Mouse (Mus musculus) hindbrain, postnatal 0 days (tissue): Measurements from ENCODE around the gene Ube2j2. TPM values are rescaled to one million over a fixed set of nuclear protein-coding genes. Genes with fewer than 3 reads are reported as not detected.
A peak's percentile ranks its signal among the peaks of the same experiment; 100 is the strongest.

Source experiments
- ATAC-seq: fragments of 200-750 bp; cut with Nextera tagmentation; 2 replicates; pipeline ENCODE4 v1.8.0; 2017; ENCODE audit warnings: mild to moderate bottlenecking, moderate TSS enrichment, moderate library complexity
- DNase-seq: peaks from one replicate; pipeline ENCODE4 v3.0.0-alpha.2; 2015; ENCODE audit warnings: low spot score
- H3K27ac ChIP-seq: fragments of 300-500 bp; sonication (generic); 2 replicates; pipeline ENCODE4 v1.5.1; 2014; ENCODE audit warnings: mild to moderate bottlenecking
- H3K27me3 ChIP-seq: fragments of 300-500 bp; sonication (generic); 2 replicates; pipeline ENCODE4 v1.6.1; 2014; ENCODE audit warnings: low read length, mixed read lengths; ENCODE audit not compliant: insufficient read depth
- H3K36me3 ChIP-seq: fragments of 300-500 bp; sonication (generic); 2 replicates; pipeline ENCODE4 v1.6.1; 2014; ENCODE audit warnings: low read length, mixed read lengths; ENCODE audit not compliant: insufficient read depth
- H3K4me1 ChIP-seq: fragments of 300-500 bp; sonication (generic); 2 replicates; pipeline ENCODE4 v1.6.1; 2014; ENCODE audit warnings: antibody characterized with exemption, low read length, mixed read lengths; ENCODE audit not compliant: insufficient read depth
- H3K4me2 ChIP-seq: fragments of 300-500 bp; sonication (generic); 2 replicates; pipeline ENCODE4 v1.6.1; 2014; ENCODE audit warnings: low read depth, mild to moderate bottlenecking, low read length, moderate library complexity, mixed read lengths
- H3K4me3 ChIP-seq: fragments of 300-500 bp; sonication (generic); 2 replicates; pipeline ENCODE4 v1.5.1; 2014; ENCODE audit warnings: low read length
- H3K9ac ChIP-seq: fragments of 300-500 bp; sonication (generic); replicated peaks from 2 replicates; pipeline ENCODE4 v1.6.1; 2014; ENCODE audit warnings: mild to moderate bottlenecking, low read length, moderate library complexity, mixed read lengths
- H3K9me3 ChIP-seq: fragments of 300-500 bp; sonication (generic); 2 replicates; pipeline ENCODE4 v1.6.1; 2016; ENCODE audit warnings: low read length, mixed read lengths
- CTCF ChIP-seq: IDR thresholded peaks from 2 replicates; pipeline ENCODE4 v1.5.1; 2016; ENCODE audit warnings: antibody characterized with exemption, control low read depth, low read depth
- WGBS: fragments of 180-500 bp; shearing (Covaris S2); extraction: QIAGEN DNeasy Blood & Tissue Kit; methylation state at CpG from one replicate; pipeline ENCODE4 v1.1.7; 2014; 5-methylcytosine and 5-hydroxymethylcytosine counted together
- polyA plus RNA-seq: library from polyadenylated mRNA; unstranded; fragments of >200 nt; fragmentation: Nextera tagmentation; extraction: Ambion mirVana; gene quantifications from 2 replicates; pipeline ENCODE4 v1.2.1, GENCODE M21; 2015
- total RNA-seq: library from RNA; depleted of rRNA; stranded (reverse); fragments of >200 nt; gene quantifications from 2 replicates; pipeline ENCODE4 v1.2.3, GENCODE M21; 2014; rRNA removed

The Ube2j2 gene
- total RNA-seq: 47.5 and 50.8 TPM in 2 replicates
- polyA plus RNA-seq: 119 and 126 TPM in 2 replicates

GRCm38 (mm10) chr4:155943534-155944249, at the start of gene Ube2j2:
Gene Ube2j2 (plus strand): TSS chr4:155943831.
- no peak for TF ChIP-seq CTCF

GRCm38 (mm10) chr4:155894311-155894881, 49.2 kb upstream of the Ube2j2 start:
- H3K4me2 ChIP-seq: peak overlapping the region; percentile 73
- DNase-seq (peak; percentile 55), ATAC-seq (peak; percentile 1; the same call in 1 of the 2 replicates)
- no peaks in the 10 kb centered on the region for H3K9me3 ChIP-seq
- 15% methylated on average over 8 of the region's 8 CpGs for WGBS
- peaks cover 32% of the 10 kb centered on the region for H3K4me1 ChIP-seq
- peaks cover 21% of the 10 kb centered on the region; the same call in 1 of the 2 replicates for H3K36me3 ChIP-seq
- H3K27me3 ChIP-seq: no peaks in the 10 kb centered on the region
- peak overlapping the region; percentile 84 for H3K27ac ChIP-seq
- peak overlapping the region; percentile 89 for H3K9ac ChIP-seq
- TF ChIP-seq CTCF: peak; percentile 39
- peak overlapping the region; percentile 79 for H3K4me3 ChIP-seq

More at GRCm38 (mm10) chr4:155943534-155944249, at the start of gene Ube2j2:
- Histone ChIP-seq H3K9me3 (no peaks in the 10 kb centered on the region), H3K4me1 (peaks cover 7% of the 10 kb centered on the region; the same call in 1 of the 2 replicates), H3K9ac (peak within 1 kb of the TSS; percentile 88), H3K4me3 (peak within 1 kb of the TSS; percentile 96), H3K36me3 (peaks cover 5% of the 10 kb centered on the region; the same call in 1 of the 2 replicates), H3K27ac (peak within 1 kb of the TSS; percentile 92), H3K27me3 (no peaks in the 10 kb centered on the region), H3K4me2 (peak within 1 kb of the TSS; percentile 95)
- DNase-seq (peak; percentile 97), ATAC-seq (peak; percentile 98)
- under 1% methylated on average over 85 of the region's 85 CpGs for WGBS

GRCm38 (mm10) chr4:155895216-155895615, 48.4 kb upstream of the Ube2j2 start:
- Histone ChIP-seq H3K27me3 (no peaks in the 10 kb centered on the region), H3K9ac (peak overlapping the region; percentile 89), H3K4me1 (peaks cover 32% of the 10 kb centered on the region), H3K4me3 (peak overlapping the region; percentile 79), H3K4me2 (peak overlapping the region; percentile 73), H3K9me3 (no peaks in the 10 kb centered on the region), H3K36me3 (peaks cover 28% of the 10 kb centered on the region), H3K27ac (peak overlapping the region; percentile 84)
- 19% methylated on average over 6 of the region's 6 CpGs for WGBS
- no peak for TF ChIP-seq CTCF
- ATAC-seq (0 out of 2 replicates have a peak, but pooled peaks have one; percentile 5), DNase-seq (peak; percentile 85)

- no peaks in the 10 kb centered on the region for H3K9me3 ChIP-seq
- no peak for TF ChIP-seq CTCF
- no peak overlapping the region for H3K4me3 ChIP-seq
- H3K27me3 ChIP-seq: no peaks in the 10 kb centered on the region
- H3K9ac ChIP-seq: 0 out of 2 replicates have a peak overlapping the region, but pooled peaks have one; percentile 89
- ATAC-seq (no peak), DNase-seq (no peak)
- peaks cover 32% of the 10 kb centered on the region for H3K4me1 ChIP-seq
- H3K4me2 ChIP-seq: peak overlapping the region; percentile 73; the same call in 1 of the 2 replicates
- WGBS: 96% methylated on average over 4 of the region's 4 CpGs
- H3K36me3 ChIP-seq: peaks cover 34% of the 10 kb centered on the region
- peak overlapping the region; percentile 84; the same call in 1 of the 2 replicates for H3K27ac ChIP-seq
Measured at GRCm38 (mm10) chr4:155895826-155896225, 47.8 kb upstream of the Ube2j2 start.

- Histone ChIP-seq H3K4me2 (no peak overlapping the region), H3K9ac (no peak overlapping the region), H3K27me3 (no peaks in the 10 kb centered on the region), H3K9me3 (no peaks in the 10 kb centered on the region), H3K4me3 (no peak overlapping the region), H3K36me3 (peaks cover 40% of the 10 kb centered on the region), H3K27ac (no peak overlapping the region), H3K4me1 (peaks cover 32% of the 10 kb centered on the region)
- ATAC-seq (no peak), DNase-seq (no peak)
- no peak for TF ChIP-seq CTCF
- 99% methylated on average over 12 of the region's 12 CpGs for WGBS
Measured at GRCm38 (mm10) chr4:155896461-155896860, 47.2 kb upstream of the Ube2j2 start.

- no peak for DNase-seq
- H3K27ac ChIP-seq: no peak overlapping the region
- TF ChIP-seq CTCF: no peak
- no peak overlapping the region for H3K9ac ChIP-seq
- H3K4me1 ChIP-seq: peaks cover 27% of the 10 kb centered on the region
- H3K4me2 ChIP-seq: no peak overlapping the region
- no peaks in the 10 kb centered on the region for H3K27me3 ChIP-seq
- H3K4me3 ChIP-seq: no peak overlapping the region
- no peaks in the 10 kb centered on the region for H3K9me3 ChIP-seq
- WGBS: 97% methylated on average over 2 of the region's 2 CpGs
- ATAC-seq: no peak
- H3K36me3 ChIP-seq: peaks cover 59% of the 10 kb centered on the region
Measured at GRCm38 (mm10) chr4:155898318-155898717, 45.3 kb upstream of the Ube2j2 start.

GRCm38 (mm10) chr4:155899355-155899754, 44.3 kb upstream of the Ube2j2 start:
- Histone ChIP-seq H3K27ac (no peak overlapping the region), H3K4me3 (no peak overlapping the region), H3K9me3 (no peaks in the 10 kb centered on the region), H3K36me3 (peaks cover 67% of the 10 kb centered on the region), H3K4me1 (peaks cover 17% of the 10 kb centered on the region), H3K27me3 (no peaks in the 10 kb centered on the region), H3K9ac (no peak overlapping the region), H3K4me2 (no peak overlapping the region)
- no peak for ATAC-seq
- DNase-seq: no peak
- TF ChIP-seq CTCF: no peak
- WGBS: 92% methylated on average over 7 of the region's 7 CpGs
